Mouse (Mus musculus) liver, embryonic 14.5 days (tissue): Measurements from ENCODE around the gene Tomm20.
A peak's percentile ranks its signal among the peaks of the same experiment; 100 is the strongest.

ENCODE experiments used
- CTCF ChIP-seq: IDR thresholded peaks from 2 replicates; pipeline ENCODE4 v1.5.1; 2016; ENCODE audit warnings: antibody characterized with exemption, low read depth, control low read depth
- EP300 ChIP-seq: IDR thresholded peaks from 2 replicates; pipeline ENCODE4 v1.6.1; 2016; ENCODE audit warnings: antibody characterized with exemption, low read depth

GRCm38 (mm10) chr8:126885554-126886485 is 59.8 kb downstream of the Tomm20 start:
- TF ChIP-seq EP300 (no peak), CTCF (peak; percentile 68)
